Mouse (Mus musculus): ENCODE measurements around the gene Cbx2. TPM values are rescaled to one million over a fixed set of nuclear protein-coding genes. Genes with fewer than 3 reads are reported as not detected.

The Cbx2 gene
- total and polyA plus RNA-seq, 3 experiments: 13.1 to 13.3 TPM; not detected in 1

GRCm38 (mm10) chr11:119006462-119006861 is 16.3 kb upstream of the Cbx2 start:
- no peak overlapping the region for H3K9ac ChIP-seq (ENCODE audit: control insufficient read depth, low read depth, low read length, poor library complexity, severe bottlenecking)
- H3K27ac ChIP-seq (ENCODE audit: control insufficient read depth, low read depth, low read length): no peak overlapping the region
- no peak for DNase-seq (ENCODE audit: low read depth, low spot score)
- H3K4me1 ChIP-seq (ENCODE audit: control insufficient read depth in 1 of 2, insufficient read depth in 2 of 2, low read length in 2 of 2): no peaks in the 10 kb centered on the region
- TF ChIP-seq E2F4 (IDR thresholded peaks at IDR 0.05; ENCODE audit: borderline replicate concordance, low read depth, low read length) (no peak), JUND (IDR thresholded peaks at IDR 0.05; ENCODE audit: low read depth, low read length) (no peak), ZKSCAN1 (IDR thresholded peaks at IDR 0.05; ENCODE audit: low read depth, low read length) (no peak), CTCF (IDR thresholded peaks at IDR 0.05 in 2 of 3, conservative IDR thresholded peaks at IDR 0.05 in 1 of 3; ENCODE audit: control insufficient read depth in 1 of 3, insufficient read depth in 1 of 3, low read depth in 2 of 3, low read length in 3 of 3, poor library complexity in 1 of 3, severe bottlenecking in 1 of 3) (peak in 1 of 3 experiments; percentile 19; a peak in 2 of 6 replicates), MYB (IDR thresholded peaks at IDR 0.05; ENCODE audit: low read depth, low read length) (no peak), NELFE (IDR thresholded peaks at IDR 0.05; ENCODE audit: low read depth, low read length) (no peak)
- H3K79me2 ChIP-seq (ENCODE audit: control insufficient read depth, insufficient read depth, low read length, poor library complexity): no peaks in the 10 kb centered on the region
- no peaks in the 10 kb centered on the region; a peak in 1 of 4 replicates for H3K27me3 ChIP-seq (ENCODE audit: control insufficient read depth in 1 of 2, insufficient read depth in 2 of 2, low read length in 2 of 2)
- no peaks in the 10 kb centered on the region for H3K9me3 ChIP-seq (replicated peaks; ENCODE audit: insufficient read depth, low read length)
- no peak overlapping the region for H3K4me3 ChIP-seq (ENCODE audit: control insufficient read depth in 1 of 2, insufficient read depth in 1 of 2, low read depth in 2 of 2, low read length in 2 of 2)
- H3K36me3 ChIP-seq (ENCODE audit: control insufficient read depth in 1 of 2, insufficient read depth in 2 of 2, low read length in 2 of 2): no peaks in the 10 kb centered on the region

- H3K9ac ChIP-seq (ENCODE audit: control insufficient read depth, low read depth, low read length, poor library complexity, severe bottlenecking): no peak overlapping the region
Observed at GRCm38 (mm10) chr11:119007461-119008456, 15.0 kb upstream of the Cbx2 start.

GRCm38 (mm10) chr11:119014455-119014854 is 8.3 kb upstream of the Cbx2 start:
- TF ChIP-seq SIN3A (IDR thresholded peaks at IDR 0.05; ENCODE audit: low read length) (no peak), USF1 (IDR thresholded peaks at IDR 0.05; ENCODE audit: low read depth, low read length) (no peak), CTCF (IDR thresholded peaks at IDR 0.05 in 2 of 3, conservative IDR thresholded peaks at IDR 0.05 in 1 of 3; ENCODE audit: control insufficient read depth in 1 of 3, insufficient read depth in 1 of 3, low read depth in 2 of 3, low read length in 3 of 3, poor library complexity in 1 of 3, severe bottlenecking in 1 of 3) (no peak), GABPA (IDR thresholded peaks at IDR 0.05; ENCODE audit: low read depth, low read length) (no peak), RCOR1 (IDR thresholded peaks at IDR 0.05; ENCODE audit: low read depth, low read length) (no peak)
- H3K36me3 ChIP-seq (ENCODE audit: control insufficient read depth in 1 of 2, insufficient read depth in 2 of 2, low read length in 2 of 2): no peaks in the 10 kb centered on the region
- no peak for DNase-seq (ENCODE audit: low read depth, low spot score)
- H3K27ac ChIP-seq (ENCODE audit: control insufficient read depth, low read depth, low read length): no peak overlapping the region
- H3K4me1 ChIP-seq (ENCODE audit: control insufficient read depth in 1 of 2, insufficient read depth in 2 of 2, low read length in 2 of 2): no peaks in the 10 kb centered on the region
- H3K9me3 ChIP-seq (replicated peaks; ENCODE audit: insufficient read depth, low read length): no peaks in the 10 kb centered on the region
- H3K9ac ChIP-seq (ENCODE audit: control insufficient read depth, low read depth, low read length, poor library complexity, severe bottlenecking): no peak overlapping the region
- no peak overlapping the region for H3K4me3 ChIP-seq (ENCODE audit: control insufficient read depth in 1 of 2, insufficient read depth in 1 of 2, low read depth in 2 of 2, low read length in 2 of 2)
- no peaks in the 10 kb centered on the region; a peak in 1 of 4 replicates for H3K27me3 ChIP-seq (ENCODE audit: control insufficient read depth in 1 of 2, insufficient read depth in 2 of 2, low read length in 2 of 2)
- H3K79me2 ChIP-seq (ENCODE audit: control insufficient read depth, insufficient read depth, low read length, poor library complexity): no peaks in the 10 kb centered on the region

More at GRCm38 (mm10) chr11:119007461-119008456, 15.0 kb upstream of the Cbx2 start:
- no peaks in the 10 kb centered on the region for H3K36me3 ChIP-seq (ENCODE audit: control insufficient read depth in 1 of 2, insufficient read depth in 2 of 2, low read length in 2 of 2)
- no peak overlapping the region for H3K27ac ChIP-seq (ENCODE audit: control insufficient read depth, low read depth, low read length)
- H3K9me3 ChIP-seq (replicated peaks; ENCODE audit: insufficient read depth, low read length): no peaks in the 10 kb centered on the region
- H3K79me2 ChIP-seq (ENCODE audit: control insufficient read depth, insufficient read depth, low read length, poor library complexity): no peaks in the 10 kb centered on the region
- DNase-seq (ENCODE audit: low read depth, low spot score): no peak
- TF ChIP-seq KAT2A (conservative IDR thresholded peaks at IDR 0.05; ENCODE audit: low read depth, low read length) (no peak), SMC3 (IDR thresholded peaks at IDR 0.05; ENCODE audit: low read depth, low read length) (no peak), POLR2AphosphoS2 (IDR thresholded peaks at IDR 0.05; ENCODE audit: low read length) (no peak), ETS1 (IDR thresholded peaks at IDR 0.05; ENCODE audit: low read depth, low read length) (no peak), POLR2AphosphoS5 (IDR thresholded peaks at IDR 0.05; ENCODE audit: borderline replicate concordance, low read depth, low read length) (no peak), MXI1 (IDR thresholded peaks at IDR 0.05; ENCODE audit: low read depth, low read length) (no peak), ELF1 (IDR thresholded peaks at IDR 0.05; ENCODE audit: low read depth, low read length) (no peak), GATA1 (IDR thresholded peaks at IDR 0.05; ENCODE audit: low read depth, low read length) (no peak), UBTF (IDR thresholded peaks at IDR 0.05; ENCODE audit: borderline replicate concordance, insufficient read depth, low read depth, low read length) (no peak)
- H3K4me3 ChIP-seq (ENCODE audit: control insufficient read depth in 1 of 2, insufficient read depth in 1 of 2, low read depth in 2 of 2, low read length in 2 of 2): no peak overlapping the region
- no peaks in the 10 kb centered on the region for H3K4me1 ChIP-seq (ENCODE audit: control insufficient read depth in 1 of 2, insufficient read depth in 2 of 2, low read length in 2 of 2)
- no peaks in the 10 kb centered on the region; a peak in 1 of 4 replicates for H3K27me3 ChIP-seq (ENCODE audit: control insufficient read depth in 1 of 2, insufficient read depth in 2 of 2, low read length in 2 of 2)
